Mouse (Mus musculus) limb, embryonic 14.5 days (tissue): ENCODE measurements around the gene Txn2. TPM values are rescaled to one million over a fixed set of nuclear protein-coding genes. Genes with fewer than 3 reads are reported as not detected.
A peak's percentile ranks its signal among the peaks of the same experiment; 100 is the strongest.

Source experiments
- ATAC-seq: fragments of 200-750 bp; cut with Nextera tagmentation; 2 replicates; pipeline ENCODE4 v1.8.0; 2017; ENCODE audit warnings: low read depth, moderate number of reproducible peaks, moderate TSS enrichment; ENCODE audit not compliant: low FRiP score
- DNase-seq: peaks from one replicate; pipeline ENCODE4 v3.0.0-alpha.2; 2015; ENCODE audit warnings: low spot score
- H3K27ac ChIP-seq: fragments of 300-500 bp; sonication (generic); replicated peaks from 2 replicates; pipeline ENCODE4 v1.5.1; 2014; ENCODE audit warnings: low read depth, mild to moderate bottlenecking, low read length, moderate library complexity, mixed read lengths
- H3K27me3 ChIP-seq: fragments of 300-500 bp; sonication (generic); 2 replicates; pipeline ENCODE4 v1.6.1; 2014; ENCODE audit warnings: low read length, mixed read lengths; ENCODE audit not compliant: control insufficient read depth, insufficient read depth
- H3K36me3 ChIP-seq: fragments of 300-500 bp; sonication (generic); 2 replicates; pipeline ENCODE4 v1.6.1; 2014; ENCODE audit warnings: mild to moderate bottlenecking, low read length, moderate library complexity, mixed read lengths; ENCODE audit not compliant: control insufficient read depth, insufficient read depth
- H3K4me1 ChIP-seq: fragments of 300-500 bp; sonication (generic); 2 replicates; pipeline ENCODE4 v1.6.1; 2014; ENCODE audit warnings: antibody characterized with exemption, low read length, mixed read lengths; ENCODE audit not compliant: control insufficient read depth, insufficient read depth
- H3K4me2 ChIP-seq: fragments of 300-500 bp; sonication (generic); replicated peaks from 2 replicates; pipeline ENCODE4 v1.6.1; 2014; ENCODE audit warnings: low read depth, mild to moderate bottlenecking, low read length, moderate library complexity; ENCODE audit not compliant: severe bottlenecking
- H3K4me3 ChIP-seq: fragments of 300-500 bp; sonication (generic); replicated peaks from 2 replicates; pipeline ENCODE4 v1.5.1; 2014; ENCODE audit warnings: low read length
- H3K9ac ChIP-seq: fragments of 300-500 bp; sonication (generic); 2 replicates; pipeline ENCODE4 v1.6.1; 2014; ENCODE audit warnings: mild to moderate bottlenecking, low read depth, low read length, moderate library complexity; ENCODE audit not compliant: severe bottlenecking
- H3K9me3 ChIP-seq: fragments of 300-500 bp; sonication (generic); 2 replicates; pipeline ENCODE4 v1.6.1; 2016; ENCODE audit warnings: low read length; ENCODE audit not compliant: control insufficient read depth
- POLR2A ChIP-seq: fragments of 200-500 bp; IDR thresholded peaks from 2 replicates; pipeline ENCODE4 v1.8.0; 2012; ENCODE audit warnings: inconsistent platforms, mild to moderate bottlenecking, moderate library complexity, borderline replicate concordance; ENCODE audit not compliant: insufficient read depth, insufficient read length; ENCODE audit errors: extremely low read depth
- WGBS: fragments of 180-500 bp; shearing (Covaris S2); extraction: QIAGEN DNeasy Blood & Tissue Kit; methylation state at CpG from one replicate; pipeline ENCODE4 v1.1.7; 2014; 5-methylcytosine and 5-hydroxymethylcytosine counted together
- polyA plus RNA-seq, 2 experiments: library from polyadenylated mRNA; depleted of rRNA in 1 of 2; stranded (reverse) in 1 of 2; unstranded in 1 of 2; fragments of >200 nt; fragmentation: Nextera tagmentation in 1 of 2; extraction: Ambion mirVana in 1 of 2; gene quantifications; 2 replicates each; pipeline versions ENCODE4 v1.2.1 to v1.2.3; 2012 to 2014

The Txn2 gene
- polyA plus RNA-seq, 2 experiments: 183 to 266 TPM

DNA sequence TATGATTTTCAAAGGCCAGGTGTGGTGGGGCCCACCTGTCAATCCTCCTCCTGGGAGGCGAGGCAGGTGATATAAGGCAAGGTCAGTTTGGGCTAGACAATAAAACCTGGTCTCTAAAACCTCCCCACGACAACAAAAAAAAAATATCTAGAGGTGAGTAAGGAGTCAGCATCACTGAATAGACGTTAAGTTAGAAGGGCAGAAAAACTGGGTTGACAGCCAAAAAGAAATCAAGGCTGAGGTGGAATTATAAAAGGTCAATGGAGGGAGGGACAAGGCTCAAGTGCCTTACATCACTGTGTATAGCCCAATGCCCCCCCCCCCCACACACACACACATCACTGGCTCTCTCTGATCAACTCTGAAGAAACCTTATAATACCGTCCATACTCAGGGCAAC, 715 bp downstream of the Txn2 start:
- DNase-seq: no peak
- peak overlapping the region; percentile 66 for H3K4me2 ChIP-seq
- H3K27me3 ChIP-seq: no peaks in the 10 kb centered on the region
- H3K9me3 ChIP-seq: no peaks in the 10 kb centered on the region
- H3K9ac ChIP-seq: peak overlapping the region; percentile 73
- WGBS: 28% methylated on average over 4 of the region's 4 CpGs
- no peak overlapping the region for H3K27ac ChIP-seq
- peaks cover 12% of the 10 kb centered on the region; the same call in 1 of the 2 replicates for H3K4me1 ChIP-seq
- peak overlapping the region; percentile 62 for H3K4me3 ChIP-seq
- peaks cover 38% of the 10 kb centered on the region for H3K36me3 ChIP-seq
- ATAC-seq: no peak
- TF ChIP-seq POLR2A: no peak

DNA sequence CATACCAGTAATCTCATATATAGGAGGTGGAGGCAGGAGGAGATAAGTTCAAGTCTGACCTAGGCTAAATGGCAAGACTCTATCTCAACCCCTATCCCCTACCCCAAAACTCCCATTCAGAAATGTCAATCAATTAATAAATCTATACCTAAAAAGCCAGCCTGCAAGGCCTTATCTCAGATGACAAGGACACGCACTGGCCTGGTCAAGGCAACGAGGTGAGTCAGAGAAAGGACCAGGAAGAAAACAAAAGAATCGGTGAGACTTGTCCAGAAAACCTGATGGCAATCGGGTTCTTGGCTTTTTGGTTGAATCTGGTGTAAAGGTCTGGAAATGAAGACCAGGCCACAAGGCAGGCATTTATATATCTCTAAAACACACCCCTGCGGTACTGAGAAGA, 1.9 kb downstream of the Txn2 start:
- H3K27me3 ChIP-seq: no peaks in the 10 kb centered on the region
- 95% methylated on average over 5 of the region's 5 CpGs for WGBS
- peaks cover 49% of the 10 kb centered on the region for H3K36me3 ChIP-seq
- DNase-seq: no peak
- no peak for ATAC-seq
- TF ChIP-seq POLR2A: no peak
- H3K9me3 ChIP-seq: no peaks in the 10 kb centered on the region
- no peak overlapping the region for H3K4me2 ChIP-seq
- H3K4me1 ChIP-seq: peaks cover 12% of the 10 kb centered on the region; the same call in 1 of the 2 replicates
- no peak overlapping the region for H3K27ac ChIP-seq
- no peak overlapping the region for H3K4me3 ChIP-seq
- H3K9ac ChIP-seq: no peak overlapping the region

DNA sequence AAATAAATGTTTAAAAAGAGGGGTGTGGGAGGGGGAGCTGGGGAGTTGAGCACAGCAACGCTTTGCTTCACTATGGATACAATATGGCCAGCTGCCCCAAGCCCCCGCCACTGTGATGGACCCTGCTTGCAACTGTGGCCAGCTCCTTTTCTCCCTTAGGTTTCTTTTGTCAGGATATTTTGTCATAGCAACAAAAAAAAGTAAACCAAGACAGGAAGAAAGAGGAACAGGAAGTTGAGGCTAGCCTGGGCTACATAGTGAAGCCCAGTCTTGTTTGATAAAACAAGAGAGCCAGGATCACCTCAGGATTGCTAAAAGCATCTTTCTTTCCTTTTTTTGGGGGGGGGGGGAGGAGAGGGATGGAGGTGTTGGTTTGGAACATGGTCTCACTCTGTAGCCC, 3.6 kb downstream of the Txn2 start:
- Histone ChIP-seq H3K4me2 (no peak overlapping the region), H3K4me3 (no peak overlapping the region), H3K9me3 (no peaks in the 10 kb centered on the region), H3K9ac (no peak overlapping the region), H3K27ac (no peak overlapping the region), H3K4me1 (peaks cover 12% of the 10 kb centered on the region; the same call in 1 of the 2 replicates), H3K27me3 (no peaks in the 10 kb centered on the region), H3K36me3 (peaks cover 64% of the 10 kb centered on the region)
- WGBS: 95% methylated on average over 2 of the region's 2 CpGs
- no peak for DNase-seq
- no peak for ATAC-seq
- no peak for TF ChIP-seq POLR2A

DNA sequence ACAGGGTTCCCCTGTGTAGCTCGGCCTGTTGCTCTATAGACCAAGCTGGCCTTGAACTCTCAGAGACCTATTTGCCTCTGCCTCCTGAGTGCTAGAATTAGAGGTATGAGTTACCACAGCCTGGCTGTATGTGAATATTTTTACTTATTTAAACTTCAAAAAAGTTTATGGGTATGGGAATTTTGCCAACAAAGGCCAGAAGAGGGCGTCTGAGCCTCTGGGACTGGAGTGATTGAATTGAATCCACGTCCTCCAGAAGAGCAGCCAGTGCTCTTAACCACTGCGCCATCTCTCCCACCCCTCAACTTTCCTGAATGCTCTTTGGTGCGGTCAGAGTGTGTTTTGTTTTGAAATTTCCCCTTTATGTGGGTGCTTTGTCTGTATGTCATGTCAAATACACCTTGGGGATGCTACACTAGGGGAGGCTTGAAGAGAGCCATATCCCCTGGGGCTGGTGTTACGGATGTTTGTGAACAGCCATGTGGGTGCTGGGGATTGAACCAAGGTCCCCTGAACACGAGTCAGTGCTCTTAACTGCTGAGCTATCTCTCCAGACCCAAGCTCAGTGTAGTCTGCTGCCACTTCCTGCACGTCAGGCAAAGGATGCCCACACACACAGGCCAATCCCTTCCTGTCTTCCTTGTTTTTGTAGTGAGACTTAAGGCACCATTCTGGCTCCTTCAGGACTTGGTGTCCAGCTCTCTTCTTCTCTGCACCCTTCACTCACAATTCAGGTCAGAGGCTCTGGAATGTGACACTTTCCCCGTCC, 5.4 kb downstream of the Txn2 start:
- Histone ChIP-seq H3K9me3 (no peaks in the 10 kb centered on the region), H3K4me3 (no peak overlapping the region), H3K36me3 (peaks cover 80% of the 10 kb centered on the region), H3K9ac (no peak overlapping the region), H3K4me1 (peaks cover 6% of the 10 kb centered on the region; the same call in 1 of the 2 replicates), H3K27ac (no peak overlapping the region), H3K4me2 (no peak overlapping the region), H3K27me3 (no peaks in the 10 kb centered on the region)
- ATAC-seq: no peak
- 65% methylated on average over 9 of the region's 9 CpGs for WGBS
- no peak for DNase-seq
- TF ChIP-seq POLR2A: no peak

DNA sequence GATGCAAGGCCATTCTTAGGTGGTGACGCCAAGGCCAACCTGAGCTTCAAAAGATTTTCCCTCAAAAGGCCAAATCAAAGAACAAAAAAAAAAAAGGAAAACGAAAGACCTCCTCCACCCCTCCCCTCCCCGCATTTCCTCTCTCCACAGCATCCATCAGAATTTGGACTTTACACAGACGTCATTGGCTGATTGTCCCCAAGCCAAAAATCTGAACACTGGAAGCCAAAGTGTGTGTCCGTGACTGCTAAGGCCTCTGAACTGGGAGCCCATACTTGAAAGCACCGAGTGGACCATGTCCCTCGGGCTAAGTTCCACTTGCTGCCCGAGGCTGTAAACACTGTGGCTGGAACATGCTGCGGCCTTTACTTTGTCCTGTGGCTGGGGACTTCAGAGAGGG, 6.1 kb downstream of the Txn2 start:
- 81% methylated on average over 9 of the region's 9 CpGs for WGBS
- Histone ChIP-seq H3K4me2 (no peak overlapping the region), H3K27me3 (no peaks in the 10 kb centered on the region), H3K4me3 (no peak overlapping the region), H3K27ac (no peak overlapping the region), H3K9ac (no peak overlapping the region), H3K4me1 (peaks cover 3% of the 10 kb centered on the region; the same call in 1 of the 2 replicates), H3K9me3 (no peaks in the 10 kb centered on the region), H3K36me3 (peaks cover 87% of the 10 kb centered on the region)
- DNase-seq (no peak), ATAC-seq (no peak)
- TF ChIP-seq POLR2A: no peak
